Mouse (Mus musculus) adrenal gland (tissue): Measurements from ENCODE around the gene Kctd11.
"Not testable (repeated sequence)": the region's sequence is repeated elsewhere in the genome, so short reads cannot be mapped to it uniquely, and the experiment has no call there.

ENCODE experiments used
- intact Hi-C: fragments of 180-260 bp; cut with DNase I; formaldehyde crosslinking; loops from one replicate; pipeline ENCODE4 v1.15.1; 2025
- long read RNA-seq, 2 experiments: library from polyadenylated mRNA; unstranded; transcript quantifications; one replicate each; pipeline ENCODE4 v2.0.0; 2020; ENCODE audit warnings: borderline replicate concordance in 1 of 2; ENCODE audit not compliant: insufficient replicate concordance in 1 of 2

The Kctd11 gene
- long read RNA-seq, experiment 1, partial matches to known transcripts: 0 of 1 reads
- long read RNA-seq, experiment 1, other reads (novel, unspliced or antisense): 0 of 1 reads
- long read RNA-seq, experiment 2: 0 reads

DNA sequence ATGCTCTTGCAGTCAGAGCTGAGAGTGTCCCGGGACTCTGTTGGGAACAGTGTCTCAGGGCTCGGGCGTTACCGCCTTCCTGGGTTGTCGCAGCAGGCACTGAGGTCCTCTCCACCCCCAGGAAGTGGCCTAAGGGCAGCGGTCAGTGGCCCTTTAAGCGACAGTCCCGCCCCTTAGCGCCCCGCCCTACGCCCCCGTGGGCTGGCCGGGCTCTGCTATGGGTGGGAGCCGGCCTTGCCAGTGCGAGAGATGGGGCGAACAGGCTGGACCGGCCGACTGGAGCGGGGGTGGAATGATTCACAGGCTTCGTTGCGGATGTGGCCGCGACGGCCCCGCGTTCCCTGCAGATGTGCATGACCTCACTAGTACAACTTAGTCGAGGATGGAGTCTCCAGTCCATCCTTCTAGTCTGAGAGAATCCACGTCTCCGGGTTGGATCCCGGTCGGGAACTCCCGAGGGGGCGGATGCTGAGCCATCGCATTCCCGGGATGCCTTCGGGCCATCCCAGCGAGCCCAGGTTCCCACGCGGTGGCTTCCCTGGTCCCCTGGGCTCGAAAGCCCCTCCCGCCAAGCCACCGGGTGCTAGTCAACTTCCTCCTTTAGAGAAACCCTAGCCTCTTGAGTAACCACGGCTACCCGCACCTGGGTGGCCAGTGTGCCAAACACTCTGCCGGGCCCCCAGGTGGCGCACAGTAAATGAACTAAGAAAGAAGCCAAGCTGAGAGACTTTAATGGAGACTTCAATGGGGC lies at the start of gene Kctd11:
TSS of gene Kctd11 (minus strand) at position 554 of the 751 bp plus-strand sequence.
- intact Hi-C loops: no loop called here

DNA sequence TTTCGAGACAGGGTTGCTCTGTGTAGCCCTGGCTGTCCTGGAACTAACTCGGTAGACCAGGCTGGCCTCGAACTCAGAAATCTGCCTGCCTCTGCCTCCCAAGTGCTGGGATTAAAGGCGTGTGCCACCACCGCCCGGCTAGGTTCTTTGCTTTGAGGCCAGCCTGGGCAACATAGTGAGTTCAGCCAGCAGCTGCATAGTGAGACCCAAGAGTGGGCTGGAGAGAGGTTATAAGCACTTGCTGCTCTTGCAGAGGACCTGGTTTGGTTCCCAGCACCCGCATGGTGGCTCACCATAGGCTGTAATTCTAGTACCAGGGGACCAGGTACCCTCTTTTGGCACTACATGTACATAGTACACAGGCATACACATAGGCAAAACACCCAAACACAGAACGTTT lies 49.0 kb upstream of the Kctd11 start:
- intact Hi-C loops: loop anchor here (10.0 kb wide), 1 partner anchor 285 kb away; the partner anchor contains the start of gene Slc16a11

DNA sequence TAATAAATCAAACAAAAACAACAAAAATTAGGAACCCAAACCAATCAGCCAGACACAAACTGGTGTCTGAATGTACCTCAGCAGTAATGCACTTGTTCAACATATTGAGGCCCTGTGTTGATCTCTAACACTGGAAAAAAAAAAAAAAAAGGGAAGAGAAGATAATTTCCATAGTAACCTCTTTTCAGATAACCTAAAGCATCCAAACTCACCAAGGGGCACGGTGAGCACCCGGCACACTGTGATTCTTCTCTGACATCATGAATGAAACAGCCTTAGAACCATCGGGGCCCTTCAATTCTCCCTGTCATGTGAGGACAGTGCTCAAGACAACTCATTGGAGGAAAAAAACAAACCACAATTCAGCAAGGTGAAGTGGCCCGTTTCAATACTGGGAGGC lies 48.5 kb upstream of the Kctd11 start:
- intact Hi-C loops: loop anchor here (10.0 kb wide), 1 partner anchor 285 kb away; the partner anchor contains the start of gene Slc16a11

DNA sequence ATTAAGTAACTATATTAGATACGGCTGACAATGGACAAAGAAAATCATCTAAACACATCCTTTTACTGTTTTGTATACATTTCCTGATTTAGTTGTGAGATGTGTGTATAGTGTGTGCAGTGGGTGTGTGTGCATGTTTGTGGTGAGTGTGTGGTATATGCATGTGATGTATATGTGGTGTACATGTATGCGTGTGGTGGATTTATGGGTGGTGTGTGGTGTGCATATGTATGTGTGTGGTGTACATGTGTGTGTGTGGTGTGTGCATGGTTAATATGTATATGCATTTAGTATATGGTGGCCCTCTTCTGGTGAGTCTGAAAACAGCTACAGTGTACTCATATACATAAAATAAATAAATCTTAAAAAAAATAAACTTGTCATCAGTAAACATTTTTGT lies 46.3 kb upstream of the Kctd11 start:
- intact Hi-C loops: no loop called here

DNA sequence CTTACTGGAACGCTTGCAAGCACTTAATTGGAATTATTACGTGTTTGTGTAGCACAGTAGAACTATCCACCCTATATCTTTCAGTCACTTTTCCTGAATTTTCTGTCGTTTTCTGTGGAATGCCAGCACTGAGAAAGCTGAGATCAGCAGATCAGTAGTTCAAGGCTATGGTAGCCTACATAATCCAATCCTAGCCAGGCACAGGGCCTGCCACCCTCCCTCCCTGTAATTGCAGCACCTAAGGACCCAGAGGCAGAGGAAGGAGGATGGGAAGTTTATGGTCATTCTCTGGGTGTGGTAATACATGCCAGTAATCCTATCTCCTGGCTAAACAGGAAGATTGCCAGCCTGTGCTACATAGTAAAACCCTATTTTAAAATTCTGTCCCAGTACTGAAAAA lies 41.6 kb upstream of the Kctd11 start:
- intact Hi-C loops: no loop called here

DNA sequence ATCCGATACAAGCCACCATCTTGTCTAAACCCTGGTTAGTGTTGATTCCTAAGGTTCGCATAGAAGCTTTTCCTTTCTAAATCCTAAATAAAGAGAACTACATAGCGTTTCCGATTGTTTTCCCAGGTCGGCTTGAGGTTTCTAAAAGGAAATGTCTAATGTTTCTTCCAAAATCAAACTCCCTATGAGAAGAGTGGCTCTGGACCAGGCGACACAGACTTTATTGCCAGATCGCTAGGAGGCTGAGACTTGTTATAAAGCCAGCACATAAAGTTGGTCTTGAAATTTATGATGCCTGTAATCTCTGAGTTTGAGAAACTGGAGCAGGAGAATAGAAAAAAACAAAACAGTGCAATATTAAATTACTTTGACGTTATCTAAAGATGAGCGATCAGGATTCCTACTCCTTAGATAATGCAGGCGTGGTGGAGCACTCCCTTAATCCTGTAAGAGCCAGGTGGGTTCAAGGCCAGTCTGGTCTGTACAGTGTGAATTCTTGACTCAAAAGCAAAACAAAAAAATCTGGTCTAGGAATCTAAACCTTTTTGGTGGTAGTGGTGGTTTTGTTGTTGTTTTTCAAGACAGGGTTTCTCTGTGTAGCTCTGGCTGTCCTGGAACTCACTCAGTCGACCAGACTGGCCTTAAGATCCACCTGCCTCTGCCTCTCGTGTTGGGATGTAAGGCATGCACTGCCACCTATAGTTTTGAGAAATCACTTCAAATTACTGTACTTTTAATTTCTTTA lies 41.0 kb upstream of the Kctd11 start:
- intact Hi-C loops: no loop called here

DNA sequence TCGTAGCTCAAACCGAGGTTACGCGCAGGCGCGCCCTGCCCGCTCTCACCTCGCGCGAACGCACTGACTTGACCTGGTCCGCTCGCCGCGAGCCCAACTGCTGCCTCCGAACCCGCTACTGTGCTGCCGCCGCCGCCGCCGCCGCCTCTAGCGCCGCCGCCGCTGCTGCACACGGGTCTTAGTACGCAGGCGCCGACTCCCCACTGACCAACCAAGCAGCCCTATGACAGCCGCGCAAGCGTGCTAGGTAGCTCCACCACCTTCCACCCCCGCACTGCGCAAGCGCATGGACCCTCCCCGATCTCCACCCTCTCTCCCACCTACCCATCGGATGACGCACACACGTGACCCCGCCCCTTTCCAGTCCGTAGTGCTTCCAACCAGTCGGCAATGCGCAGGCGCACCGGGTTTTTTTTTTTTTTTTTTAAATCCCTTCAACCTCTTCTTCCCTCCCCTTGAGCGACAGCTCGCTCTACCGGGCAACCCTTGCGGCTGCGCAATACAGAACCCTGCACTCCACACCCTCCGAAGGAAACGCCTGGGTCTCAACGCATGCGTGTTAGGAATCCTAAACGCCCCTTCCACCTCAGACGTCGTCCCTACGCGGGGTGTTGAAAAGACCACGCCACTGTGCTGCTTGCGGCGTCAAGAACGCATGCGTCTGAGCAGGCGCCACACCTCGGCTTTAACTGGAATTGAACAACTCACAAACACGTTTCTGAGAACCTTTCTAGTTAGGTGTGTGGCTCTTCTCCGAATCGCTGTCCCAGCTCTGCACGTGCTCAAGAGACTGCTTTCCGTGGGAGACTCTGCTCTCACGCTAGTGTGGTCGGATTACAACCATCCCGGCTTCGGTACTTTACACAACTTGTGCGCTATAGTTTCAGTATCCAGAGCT lies 40.2 kb upstream of the Kctd11 start, which contains the start of gene Eif5a:
TSS of gene Eif5a (minus strand) at position 845 of the 898 bp plus-strand sequence.
- intact Hi-C loops: no loop called here

DNA sequence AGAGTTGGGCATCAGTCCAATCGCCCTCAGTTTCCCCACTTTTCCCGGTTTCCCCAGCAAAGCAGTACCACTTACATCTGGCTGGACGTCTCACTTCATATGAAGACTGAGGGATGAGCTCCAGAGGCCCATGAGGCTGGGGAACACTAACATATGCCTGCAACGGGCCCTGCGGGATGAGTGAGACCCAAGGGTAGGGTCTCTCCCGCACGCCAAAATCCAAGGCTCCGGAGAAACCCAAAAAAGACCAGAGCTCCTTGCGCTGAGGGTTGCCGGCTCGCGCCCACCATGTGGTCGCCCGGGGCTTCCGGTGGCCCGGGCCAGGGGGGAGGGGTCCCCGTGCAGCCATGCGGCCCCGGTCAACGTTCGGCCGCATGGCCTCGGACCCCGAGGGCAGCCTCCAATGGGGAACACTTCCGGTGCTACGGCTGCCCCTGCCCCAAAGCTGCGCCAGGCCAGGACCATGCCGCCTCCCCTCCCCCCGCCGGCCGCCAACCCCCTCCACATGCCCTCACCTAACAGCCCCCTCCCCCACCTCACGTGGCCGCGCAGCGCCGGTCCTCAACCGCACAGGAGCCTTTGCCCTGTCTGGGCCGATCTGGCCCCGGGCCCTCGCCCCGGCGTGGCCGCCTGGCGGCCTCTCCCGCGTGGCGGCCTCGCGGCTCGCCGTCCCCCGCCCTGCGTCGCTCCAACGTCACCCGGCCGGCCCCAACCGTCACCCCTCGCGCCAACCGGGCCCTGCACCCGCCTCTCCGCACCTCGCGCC lies 39.2 kb upstream of the Kctd11 start:
- intact Hi-C loops: no loop called here

DNA sequence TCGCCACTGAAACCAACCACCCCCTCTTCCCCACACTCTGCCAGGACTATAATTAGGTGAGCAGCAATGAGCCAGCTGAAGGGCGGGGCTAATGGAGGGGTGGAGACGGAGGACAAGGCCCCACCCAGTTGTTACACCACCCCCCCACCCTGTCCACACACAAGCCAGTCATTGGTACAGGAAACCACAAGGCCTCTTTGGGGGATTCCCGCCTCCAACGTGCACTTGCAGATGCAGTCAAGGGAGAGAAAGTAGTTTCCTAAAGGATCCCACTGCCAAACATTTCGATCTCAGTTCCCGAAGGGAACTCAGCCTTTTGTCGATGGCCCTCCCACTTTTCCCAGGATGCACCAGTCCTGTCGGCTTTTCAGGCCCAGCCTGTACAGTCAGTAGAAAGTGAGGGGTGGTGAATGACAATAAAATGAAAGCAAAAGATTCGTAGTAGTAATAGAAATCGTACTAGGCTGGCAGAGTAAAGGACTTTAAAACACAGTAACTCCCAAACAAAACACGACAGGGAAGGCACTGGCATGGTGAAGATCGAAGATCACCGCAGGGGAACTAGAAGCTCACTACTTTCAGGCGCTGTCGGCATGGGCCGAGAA lies 38.6 kb upstream of the Kctd11 start:
- intact Hi-C loops: no loop called here

DNA sequence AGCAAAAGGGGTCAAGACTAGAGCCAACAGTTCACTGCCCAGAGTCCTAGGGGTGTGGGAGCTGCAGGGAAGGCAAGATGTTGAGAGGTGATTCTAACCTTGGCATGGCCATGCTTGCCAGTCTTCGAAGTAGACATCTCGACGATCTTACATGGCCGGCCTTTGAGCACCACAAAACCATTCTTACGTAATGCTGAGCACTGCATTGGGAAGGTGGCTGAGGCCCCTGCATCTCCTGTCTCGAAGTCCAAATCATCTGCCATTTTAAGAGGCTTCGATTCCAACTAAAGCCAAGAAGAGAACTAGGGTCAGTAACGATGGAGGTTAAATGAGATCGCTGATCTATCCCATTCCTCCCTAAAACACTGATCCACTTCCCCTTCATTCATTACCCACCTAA lies 37.8 kb upstream of the Kctd11 start:
- intact Hi-C loops: no loop called here

DNA sequence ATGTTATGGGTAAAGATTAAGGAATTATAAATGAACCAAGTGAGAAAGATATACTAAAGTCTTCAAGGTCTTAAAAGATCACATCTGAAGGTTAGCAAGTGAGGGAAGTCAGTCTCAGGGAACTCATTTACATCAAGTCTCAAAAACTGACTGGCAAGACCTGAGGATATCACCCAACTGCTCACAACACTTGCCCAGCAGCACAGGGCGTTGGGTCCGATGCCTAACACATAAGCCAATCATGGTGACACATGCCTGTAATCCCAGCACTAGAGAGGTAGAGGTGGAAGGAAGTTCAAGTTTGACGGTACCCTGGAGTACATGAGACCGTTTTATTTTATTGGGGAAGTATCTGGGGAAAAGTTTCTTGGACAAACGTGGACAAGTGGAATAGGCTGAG lies 36.9 kb upstream of the Kctd11 start:
- intact Hi-C loops: no loop called here

DNA sequence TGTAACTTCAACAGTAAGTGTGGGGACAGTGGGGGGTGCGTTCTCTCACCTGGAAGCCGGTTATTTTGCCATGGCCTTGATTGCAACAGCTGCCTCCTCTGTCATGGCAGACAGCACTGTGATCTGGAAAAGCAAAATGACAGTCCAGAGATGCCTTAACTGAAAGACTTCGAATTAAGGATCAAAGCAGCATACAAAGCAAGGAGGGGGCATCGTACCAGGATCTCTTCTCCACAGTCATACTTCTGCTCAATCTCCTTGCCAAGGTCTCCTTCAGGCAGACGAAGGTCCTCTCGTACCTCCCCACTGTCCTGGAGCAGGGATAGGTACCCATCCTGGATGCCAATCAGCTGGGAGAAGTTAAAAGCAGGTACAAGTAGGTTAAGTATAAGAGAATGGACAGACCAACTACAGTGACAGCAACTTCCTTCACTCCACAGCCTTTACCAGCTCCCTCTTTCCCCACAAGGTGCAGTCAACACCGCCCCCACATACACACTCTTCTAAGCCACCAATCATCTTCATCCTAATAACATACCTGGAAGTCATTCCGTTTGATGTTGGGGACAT lies 36.3 kb upstream of the Kctd11 start:
- intact Hi-C loops: no loop called here

DNA sequence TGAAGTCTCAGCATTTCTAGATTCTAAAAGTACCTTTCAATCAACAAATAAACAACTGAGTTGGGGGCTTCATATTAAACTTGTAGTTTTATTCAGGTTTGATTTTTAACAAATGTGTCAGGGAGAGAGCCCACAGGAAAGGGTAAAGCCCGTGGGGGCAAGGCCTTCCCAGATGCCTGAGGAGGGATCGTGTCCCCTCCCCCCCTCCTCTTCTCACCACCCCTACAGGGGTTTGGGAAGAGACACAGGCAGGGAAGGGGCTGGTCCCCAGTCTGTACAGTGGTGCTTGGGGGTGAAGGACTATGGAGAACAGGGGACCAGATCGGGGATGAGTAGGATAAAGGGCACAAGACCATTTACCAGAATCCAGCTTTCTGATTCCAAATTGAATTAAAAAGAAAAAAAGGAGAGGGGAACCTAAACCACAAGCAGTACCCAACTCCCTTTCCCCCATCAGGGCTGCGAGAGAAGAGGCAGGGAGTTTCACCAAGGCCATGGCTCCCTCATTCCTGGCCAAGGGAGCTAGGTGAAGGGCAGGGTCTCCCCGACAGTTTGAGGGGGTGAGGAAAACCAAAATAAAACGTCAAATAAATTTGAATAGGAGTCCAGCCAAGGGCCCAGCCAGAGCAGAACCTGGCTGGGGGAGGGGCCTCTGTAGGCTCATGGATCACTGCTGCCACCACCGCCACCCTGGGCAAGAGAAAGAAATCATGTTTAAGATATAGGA lies 35.6 kb upstream of the Kctd11 start:
- intact Hi-C loops: not testable (repeated sequence)

DNA sequence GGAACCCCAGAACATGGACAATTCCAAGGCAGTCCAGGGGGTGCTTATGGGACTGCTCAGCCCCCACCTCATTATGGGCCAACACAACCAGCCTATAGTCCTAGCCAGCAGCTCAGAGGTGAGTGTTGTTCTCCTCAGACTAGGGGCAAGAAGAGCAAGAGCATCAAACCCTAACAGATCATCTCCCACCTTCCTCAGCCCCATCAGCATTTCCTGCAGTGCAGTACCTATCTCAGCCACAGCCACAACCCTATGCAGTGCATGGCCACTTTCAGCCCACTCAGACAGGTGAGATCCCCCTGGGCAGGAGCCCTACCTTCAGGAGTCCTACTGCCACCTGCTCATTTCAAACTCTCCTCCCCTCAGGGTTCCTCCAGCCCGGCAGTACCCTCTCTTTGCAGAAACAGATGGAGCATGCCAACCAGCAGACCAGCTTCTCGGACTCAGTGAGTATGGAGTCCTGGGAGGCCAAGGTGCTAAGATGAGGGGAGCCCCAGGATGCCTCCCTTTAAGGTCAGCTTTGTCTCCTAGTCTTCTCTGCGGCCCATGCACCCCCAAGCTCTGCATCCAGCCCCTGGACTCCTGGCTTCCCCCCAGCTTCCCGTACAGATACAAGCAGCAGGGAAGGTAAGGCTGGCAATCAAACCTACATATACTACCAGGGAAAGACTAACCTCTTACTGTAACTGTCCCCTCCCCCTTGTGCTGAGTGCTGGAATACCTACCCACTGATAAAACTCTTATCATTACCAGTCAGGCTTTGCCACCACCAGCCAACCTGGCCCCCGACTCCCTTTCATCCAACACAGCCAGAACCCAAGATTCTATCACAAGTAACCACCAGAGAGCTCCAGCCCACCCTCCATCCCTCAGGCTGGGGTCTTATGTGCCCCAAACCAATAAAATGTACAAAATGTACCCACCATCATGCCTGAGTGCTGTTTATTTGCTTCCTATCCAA lies 34.7 kb upstream of the Kctd11 start:
- intact Hi-C loops: no loop called here

DNA sequence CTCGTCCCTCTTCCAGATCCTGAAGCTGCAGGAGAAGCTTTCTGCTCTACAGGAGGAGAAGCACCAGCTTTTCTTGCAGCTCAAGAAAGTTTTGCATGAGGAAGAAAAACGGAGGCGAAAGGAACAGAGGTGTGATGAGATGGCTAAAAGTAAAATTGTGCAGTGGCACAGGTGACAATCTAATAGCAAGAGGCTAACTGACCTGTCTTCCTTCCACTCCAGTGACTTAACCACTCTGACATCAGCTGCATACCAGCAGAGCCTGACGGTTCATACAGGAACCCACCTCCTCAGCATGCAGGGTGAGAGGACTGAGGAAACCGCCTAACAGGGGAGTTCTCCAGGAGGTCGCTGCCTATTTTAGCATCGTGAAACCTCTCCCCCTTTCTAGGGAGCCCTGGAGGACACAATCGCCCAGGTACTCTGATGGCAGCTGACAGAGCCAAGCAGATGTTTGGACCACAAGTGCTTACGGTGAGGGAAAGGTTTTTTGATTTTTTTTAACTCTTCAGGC lies 33.8 kb upstream of the Kctd11 start:
- intact Hi-C loops: no loop called here

DNA sequence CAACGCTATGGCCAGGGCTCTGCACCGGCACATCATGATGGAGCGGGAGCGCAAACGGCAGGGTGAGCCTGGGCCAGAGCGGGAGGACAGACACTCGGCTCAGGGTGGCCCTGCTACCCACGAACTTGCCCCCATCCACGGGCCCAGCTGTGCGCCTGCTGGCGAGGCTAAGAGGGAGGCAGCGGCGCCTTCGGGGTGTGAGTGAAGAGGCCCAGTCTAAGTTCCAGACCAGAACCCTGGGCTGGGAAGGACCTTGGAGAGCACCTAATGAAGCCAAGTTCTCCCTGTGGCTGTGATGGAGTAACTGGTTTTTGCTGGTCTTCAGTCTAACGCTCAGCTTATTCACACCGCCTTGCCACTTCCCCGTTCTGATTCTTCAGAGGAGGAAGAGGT lies 33.2 kb upstream of the Kctd11 start:
- intact Hi-C loops: no loop called here

DNA sequence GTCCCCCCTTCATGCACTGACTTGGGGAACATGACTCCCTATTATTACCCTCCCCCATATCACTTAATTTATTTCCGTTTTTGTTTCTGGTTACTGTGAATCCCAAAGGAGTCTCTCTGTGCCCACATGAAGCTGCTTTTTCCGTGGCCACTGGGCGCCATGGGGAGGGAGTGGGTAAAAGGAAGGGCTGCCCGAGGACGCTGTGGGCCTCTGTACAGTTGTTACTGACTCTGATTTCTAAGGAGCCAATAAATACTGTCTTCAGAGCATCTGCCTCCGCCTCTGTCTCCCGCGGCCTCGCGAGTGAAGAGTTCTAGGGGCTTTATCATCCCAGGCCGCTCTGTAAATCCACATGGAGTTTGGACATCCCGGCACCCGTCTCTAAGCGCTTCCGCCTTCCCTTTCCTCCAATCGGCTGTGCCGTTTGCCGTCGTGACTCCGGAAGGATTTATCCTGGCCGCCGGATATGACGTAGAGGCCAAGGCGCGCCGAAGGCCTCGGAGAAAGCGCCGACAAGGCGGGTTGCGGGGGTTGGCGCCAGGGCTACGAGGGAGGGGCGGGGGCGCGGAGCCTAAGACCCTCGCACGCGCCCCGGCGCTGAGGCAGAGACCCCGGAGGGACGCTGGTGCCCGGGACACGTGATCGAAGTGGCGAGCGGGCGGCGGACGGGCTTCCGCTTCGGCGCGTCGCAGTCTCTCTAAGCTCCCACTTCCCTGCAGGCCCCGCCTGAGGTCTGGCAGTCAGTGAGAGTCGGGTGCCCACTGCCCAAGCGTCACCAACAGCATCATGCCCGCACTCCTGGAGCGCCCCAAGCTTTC lies 32.6 kb upstream of the Kctd11 start, which contains the start of gene Gps2:
TSS of gene Gps2 (plus strand) at position 335 of the 818 bp plus-strand sequence.
- intact Hi-C loops: no loop called here
